Mouse (Mus musculus): ENCODE data around the gene Ranbp1. TPM values are rescaled to one million over a fixed set of nuclear protein-coding genes. Genes with fewer than 3 reads are reported as not detected.
A peak's percentile ranks its signal among the peaks of the same experiment; 100 is the strongest.

Ranbp1 gene
- total RNA-seq, 2 experiments from 2014 or later = 87.3 to 92.9 TPM

DNA sequence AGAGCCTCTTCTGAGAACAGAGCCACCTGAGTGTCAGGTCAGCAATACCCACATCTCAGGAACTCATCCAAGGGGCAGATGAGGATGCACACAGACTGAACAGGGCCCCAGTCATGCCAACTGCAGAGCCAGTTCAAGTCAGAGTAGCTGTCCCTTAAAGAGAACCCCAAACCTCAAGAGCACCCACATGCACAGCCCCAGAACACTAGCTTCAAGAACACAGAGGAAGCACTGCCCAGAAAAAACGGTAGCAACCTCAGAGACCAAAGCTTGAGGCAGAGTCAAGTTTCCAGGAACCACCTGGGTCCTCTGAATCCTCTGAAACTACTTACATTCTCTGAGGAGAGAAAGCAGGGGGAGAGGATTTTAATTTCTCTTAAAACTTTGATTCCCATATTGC, 15.1 kb downstream of the Ranbp1 start:
- intact Hi-C loops (cut with DNase I) = loop anchor here (10.0 kb wide), 1 partner anchor 309 kb away; the partner anchor contains the start of gene Slc25a1
- TF ChIP-seq CTCF (IDR thresholded peaks at IDR 0.05) = no peak
- Histone ChIP-seq H3K27ac (peak overlapping the region; percentile 92), H3K4me3 (peak overlapping the region; percentile 70)
- no peak for DNase-seq (ENCODE audit: extremely low spot score in 1 of 2, low spot score in 2 of 2)

DNA sequence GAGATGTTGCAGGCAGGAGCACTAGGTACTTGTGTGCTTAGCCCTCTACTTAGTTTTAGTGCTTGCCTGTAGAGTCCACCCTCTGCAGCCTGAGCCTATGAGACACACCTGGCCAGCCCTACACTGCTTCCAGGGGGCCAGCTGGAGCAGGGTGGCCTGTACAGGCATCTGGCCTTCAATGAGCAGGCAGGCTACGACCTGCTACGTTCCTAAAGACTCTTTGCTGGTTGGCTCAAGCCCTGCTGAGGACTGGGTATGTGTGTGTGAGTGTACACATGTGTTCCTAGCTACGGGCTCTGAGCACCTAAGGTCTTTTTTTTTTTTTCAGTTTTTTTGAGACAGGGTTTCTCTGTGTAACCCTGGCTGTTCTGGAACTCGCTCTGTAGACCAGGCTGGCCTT, 17.1 kb downstream of the Ranbp1 start:
- H3K27ac ChIP-seq = peak overlapping the region; percentile 89
- no peak for DNase-seq (ENCODE audit: extremely low spot score in 1 of 2, low spot score in 2 of 2)
- TF ChIP-seq CTCF (IDR thresholded peaks at IDR 0.05) = no peak
- intact Hi-C loops (cut with DNase I) = loop anchor here (10.0 kb wide), 1 partner anchor 307 kb away; the partner anchor contains the start of gene Slc25a1
- no peak overlapping the region for H3K4me3 ChIP-seq

DNA sequence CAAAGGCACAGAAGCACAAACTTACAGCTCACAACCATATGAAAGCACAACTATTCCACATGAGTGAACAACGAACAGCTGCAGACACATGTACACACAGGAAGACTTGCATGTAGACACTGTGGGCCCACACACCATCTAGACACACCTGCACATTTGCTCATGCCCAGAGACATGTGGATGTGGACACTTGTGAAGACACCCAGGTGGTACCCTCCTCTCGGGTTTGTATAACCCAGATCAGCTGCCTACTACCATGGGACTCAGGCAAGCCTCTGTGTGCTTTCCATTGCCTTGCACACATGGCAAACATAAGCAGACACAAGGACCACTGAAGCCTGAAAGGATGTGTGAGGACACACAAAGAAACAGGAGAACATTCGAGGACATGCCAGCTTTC, 17.5 kb downstream of the Ranbp1 start:
- no peak for DNase-seq (ENCODE audit: extremely low spot score in 1 of 2, low spot score in 2 of 2)
- H3K27ac ChIP-seq = peak overlapping the region; percentile 89
- no peak for TF ChIP-seq CTCF (IDR thresholded peaks at IDR 0.05)
- intact Hi-C loops (cut with DNase I) = loop anchor here (10.0 kb wide), 1 partner anchor 306 kb away; the partner anchor contains the start of gene Slc25a1
- no peak overlapping the region for H3K4me3 ChIP-seq

DNA sequence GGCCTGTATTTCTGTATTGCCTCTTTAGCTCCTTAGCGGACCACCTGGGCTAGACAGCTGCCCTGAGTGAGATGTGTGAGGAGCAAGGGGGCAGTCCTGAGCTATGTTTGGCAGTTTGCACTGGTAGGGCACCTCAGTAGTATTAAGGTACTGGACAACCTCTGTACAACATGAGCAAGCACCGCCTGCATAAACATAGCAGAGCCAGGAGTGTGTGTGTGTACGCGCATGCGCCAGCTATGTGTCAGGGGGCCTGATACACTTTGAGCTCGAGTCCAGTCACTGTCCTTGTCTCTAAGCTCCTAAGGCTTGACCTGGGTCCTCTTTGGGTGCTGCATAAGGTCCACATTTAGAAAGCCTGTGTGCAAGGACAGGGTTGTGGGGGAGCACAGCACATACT, 17.9 kb downstream of the Ranbp1 start:
- Histone ChIP-seq H3K27ac (peak overlapping the region; percentile 89), H3K4me3 (no peak overlapping the region; the same call in 1 of the 2 replicates)
- TF ChIP-seq CTCF (IDR thresholded peaks at IDR 0.05) = no peak
- intact Hi-C loops (cut with DNase I) = loop anchor here (10.0 kb wide), 1 partner anchor 306 kb away; the partner anchor contains the start of gene Slc25a1
- no peak for DNase-seq (ENCODE audit: extremely low spot score in 1 of 2, low spot score in 2 of 2)

DNA sequence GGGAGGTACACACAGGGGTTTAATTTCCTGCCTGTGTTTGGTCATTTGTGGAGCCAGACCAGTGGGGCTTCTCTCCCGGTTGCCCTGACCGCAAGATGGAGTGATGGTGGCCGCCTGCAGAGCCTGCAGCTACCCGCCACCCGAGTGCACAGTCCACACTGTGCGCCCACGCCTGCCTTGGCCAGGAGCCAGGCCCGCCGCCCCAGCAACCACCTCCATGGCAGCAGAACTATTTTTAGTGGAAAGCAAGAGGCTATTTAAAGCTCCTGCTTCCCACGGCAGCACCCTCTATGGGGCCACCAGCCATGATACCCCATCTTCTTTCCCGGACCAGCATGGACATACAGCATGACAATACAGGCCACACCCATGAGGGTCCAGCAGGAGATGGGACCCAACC, 18.9 kb downstream of the Ranbp1 start:
- H3K4me3 ChIP-seq = peak overlapping the region; percentile 9
- intact Hi-C loops (cut with DNase I) = loop anchor here (10.0 kb wide), 1 partner anchor 305 kb away; the partner anchor contains the start of gene Slc25a1
- peak overlapping the region; percentile 89 for H3K27ac ChIP-seq
- TF ChIP-seq CTCF (IDR thresholded peaks at IDR 0.05) = no peak; the same call in 1 of the 2 replicates
- peak; percentile 87 to 93 for DNase-seq (ENCODE audit: extremely low spot score in 1 of 2, low spot score in 2 of 2)

DNA sequence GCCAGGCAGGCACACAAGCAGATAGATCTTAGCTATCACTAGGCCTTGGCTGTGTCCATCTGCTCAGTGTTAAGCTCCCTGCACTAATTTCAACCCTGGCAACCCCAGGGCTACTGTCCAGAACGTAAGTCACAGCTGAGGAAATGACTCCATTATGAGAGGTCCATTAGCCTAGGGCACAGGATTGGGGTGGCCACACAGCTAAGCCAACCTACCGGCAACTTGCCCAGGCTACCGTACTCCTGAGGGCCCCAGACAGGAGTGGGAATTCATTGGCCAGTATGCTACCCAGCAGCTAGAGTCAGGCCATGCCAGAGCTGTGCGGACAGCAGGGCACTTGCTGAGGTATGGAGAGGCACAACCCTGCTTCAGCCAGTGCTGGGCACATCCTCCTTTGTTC, 19.7 kb downstream of the Ranbp1 start:
- peak in 1 of 2 experiments; percentile 15 for DNase-seq (ENCODE audit: extremely low spot score in 1 of 2, low spot score in 2 of 2)
- intact Hi-C loops (cut with DNase I) = no loop called here
- no peak for TF ChIP-seq CTCF (IDR thresholded peaks at IDR 0.05)
- Histone ChIP-seq H3K4me3 (no peak overlapping the region; the same call in 1 of the 2 replicates), H3K27ac (peak overlapping the region; percentile 89)

DNA sequence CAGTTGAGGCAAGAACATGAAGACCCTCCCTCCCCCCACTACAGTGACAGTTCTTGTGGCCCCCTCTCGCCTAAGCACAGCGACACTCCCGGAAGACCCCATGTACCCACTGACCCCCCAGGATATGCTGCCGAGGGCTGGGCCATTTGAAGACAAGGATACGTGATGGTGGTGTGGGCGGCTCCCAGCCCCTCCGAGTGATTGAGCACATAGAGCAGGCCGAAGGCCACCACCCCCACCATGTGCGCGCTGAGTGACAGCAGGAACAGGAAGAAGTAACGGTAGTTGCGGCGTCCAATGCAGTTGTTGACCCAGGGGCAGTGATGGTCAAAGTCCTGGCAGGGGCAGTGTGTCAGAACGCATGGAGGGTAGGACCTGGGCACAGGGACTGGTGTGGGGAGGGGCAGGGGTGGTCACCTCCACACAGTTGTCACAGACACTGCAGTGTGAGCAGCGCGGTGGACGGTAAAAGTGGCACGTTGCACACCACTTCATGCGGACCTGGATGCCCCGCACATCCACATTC, 20.6 kb downstream of the Ranbp1 start:
- intact Hi-C loops (cut with DNase I) = no loop called here
- DNase-seq (ENCODE audit: extremely low spot score in 1 of 2, low spot score in 2 of 2) = no peak
- Histone ChIP-seq H3K27ac (no peak overlapping the region), H3K4me3 (no peak overlapping the region)
- no peak for TF ChIP-seq CTCF (IDR thresholded peaks at IDR 0.05)

DNA sequence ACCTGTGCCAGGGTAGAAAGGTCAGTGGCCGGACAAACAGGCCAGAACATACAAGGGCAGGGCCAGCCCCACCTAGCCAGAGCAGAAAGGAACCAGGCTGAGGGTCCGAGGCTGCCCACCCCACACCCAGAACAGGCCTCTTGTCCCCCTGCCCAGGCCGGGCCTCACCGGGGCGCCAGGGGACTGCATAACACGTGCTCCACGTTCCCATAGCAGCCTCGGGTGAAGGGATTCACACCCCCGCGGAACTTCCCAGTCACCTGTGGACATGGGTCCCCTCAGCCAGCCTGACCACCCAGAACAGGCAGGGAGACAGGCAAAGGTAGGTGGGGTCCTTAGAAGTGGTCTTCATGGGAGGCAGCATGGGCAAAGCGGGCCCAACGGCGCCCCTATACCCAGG, 21.3 kb downstream of the Ranbp1 start:
- intact Hi-C loops (cut with DNase I) = no loop called here
- DNase-seq (ENCODE audit: extremely low spot score in 1 of 2, low spot score in 2 of 2) = no peak
- H3K27ac ChIP-seq = no peak overlapping the region
- no peak overlapping the region for H3K4me3 ChIP-seq
- TF ChIP-seq CTCF (IDR thresholded peaks at IDR 0.05) = no peak

DNA sequence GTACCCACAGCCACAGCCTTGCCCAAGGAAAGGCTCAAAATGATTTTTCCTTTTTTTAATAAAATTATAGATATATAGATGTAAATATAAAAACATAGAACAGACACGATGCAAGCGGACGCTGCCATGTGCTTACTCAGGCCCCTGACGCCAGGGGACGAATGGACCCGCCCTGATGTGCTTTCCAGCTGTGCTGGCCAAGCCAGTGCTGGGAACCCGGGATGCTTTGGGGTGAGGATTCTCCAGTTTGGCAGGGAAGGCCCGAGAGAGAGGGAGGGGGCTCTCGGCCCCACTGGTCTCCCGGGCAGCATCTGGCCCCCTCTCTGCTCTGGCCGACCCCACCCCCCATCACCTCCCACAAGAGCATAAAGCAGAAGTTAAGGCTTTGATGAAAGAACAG, 26.3 kb downstream of the Ranbp1 start:
- intact Hi-C loops (cut with DNase I) = no loop called here

DNA sequence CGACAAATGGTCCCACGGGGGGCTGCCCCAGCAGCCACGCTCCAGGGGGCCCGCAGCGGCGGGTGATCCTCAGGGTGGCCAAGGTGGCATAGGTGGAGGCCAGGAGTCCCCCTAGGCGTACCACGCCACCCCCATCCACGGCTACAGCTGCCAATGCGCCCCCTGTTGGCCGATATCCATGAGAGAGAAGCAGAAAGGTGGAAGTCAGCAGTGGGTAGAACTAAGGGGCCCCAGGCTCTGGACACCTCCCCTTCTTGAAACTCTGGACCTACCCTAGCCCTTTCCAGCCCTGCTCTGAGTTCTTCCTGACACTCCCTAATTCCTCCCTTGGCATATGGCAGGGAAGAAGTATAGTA, 27.0 kb downstream of the Ranbp1 start:
- Histone ChIP-seq H3K27ac (no peak overlapping the region), H3K4me3 (no peak overlapping the region)
- intact Hi-C loops (cut with DNase I) = no loop called here
- TF ChIP-seq CTCF (IDR thresholded peaks at IDR 0.05) = peak; percentile 34
- no peak for DNase-seq (ENCODE audit: extremely low spot score in 1 of 2, low spot score in 2 of 2)

More for the DNA sequence above, 26.3 kb downstream of the Ranbp1 start:
- H3K4me3 ChIP-seq = no peak overlapping the region
- DNase-seq (ENCODE audit: extremely low spot score in 1 of 2, low spot score in 2 of 2) = no peak
- no peak overlapping the region for H3K27ac ChIP-seq
- TF ChIP-seq CTCF (IDR thresholded peaks at IDR 0.05) = no peak

DNA sequence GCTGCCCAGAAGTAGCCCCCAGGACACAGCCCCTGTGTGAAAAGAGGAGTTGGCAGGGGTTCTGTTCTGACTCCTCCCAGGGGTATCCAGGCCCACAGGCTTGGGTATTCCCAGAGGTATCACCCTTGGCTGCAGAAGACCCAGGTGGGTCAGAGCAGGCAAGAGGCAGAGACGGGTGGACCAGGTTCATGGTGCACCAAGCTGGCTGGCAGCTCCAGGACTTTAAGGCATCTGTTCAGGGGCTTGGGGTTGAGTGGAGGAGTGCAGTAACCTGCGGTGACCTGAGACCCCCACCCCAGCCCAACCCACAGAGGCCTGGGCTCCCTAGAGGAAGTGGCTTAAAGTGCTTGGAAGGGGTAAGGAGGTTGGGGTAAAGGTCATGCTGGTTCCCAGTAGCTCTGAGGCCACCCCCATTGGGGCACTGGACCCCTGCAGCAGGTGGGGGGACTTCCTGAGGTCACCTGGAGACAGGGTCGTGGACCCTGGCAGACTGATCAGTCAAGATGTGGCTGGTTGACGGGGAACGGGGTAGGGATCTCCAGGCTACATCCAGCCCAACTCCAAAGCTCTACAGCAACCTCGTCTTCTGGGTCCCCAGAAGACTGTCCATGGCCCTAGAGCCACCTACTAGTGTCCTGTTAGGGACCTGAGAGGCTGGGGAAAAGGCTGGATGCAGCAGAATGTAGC, 27.5 kb downstream of the Ranbp1 start:
- no peak for TF ChIP-seq CTCF (IDR thresholded peaks at IDR 0.05)
- intact Hi-C loops (cut with DNase I) = no loop called here
- Histone ChIP-seq H3K4me3 (no peak overlapping the region), H3K27ac (no peak overlapping the region)
- no peak for DNase-seq (ENCODE audit: extremely low spot score in 1 of 2, low spot score in 2 of 2)

DNA sequence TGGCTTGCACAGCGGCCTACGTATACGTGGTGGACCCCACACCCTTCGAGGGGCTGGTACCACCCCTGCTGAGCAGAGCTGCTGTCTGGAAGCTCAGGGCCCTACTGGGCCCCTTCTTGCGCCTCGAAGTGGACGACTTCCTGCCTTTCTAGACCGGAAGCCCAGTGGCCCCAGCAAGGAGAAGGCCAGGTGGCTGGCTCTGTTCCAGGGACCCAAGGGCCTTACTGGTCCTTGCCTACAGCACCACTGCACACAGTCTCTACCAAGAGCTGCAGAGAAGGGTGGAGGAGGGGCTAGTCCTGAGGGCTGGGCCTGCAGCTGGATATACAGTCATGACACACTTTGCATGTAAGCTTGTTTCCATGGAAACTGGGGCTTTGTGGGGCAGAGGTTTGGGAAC, 28.5 kb downstream of the Ranbp1 start:
- intact Hi-C loops (cut with DNase I) = no loop called here
- no peak for DNase-seq (ENCODE audit: extremely low spot score in 1 of 2, low spot score in 2 of 2)
- no peak for TF ChIP-seq CTCF (IDR thresholded peaks at IDR 0.05)
- no peak overlapping the region for H3K4me3 ChIP-seq
- H3K27ac ChIP-seq = peak overlapping the region; percentile 25; the same call in 1 of the 2 replicates
